Mouse (Mus musculus) neutrophil, adult 5-6 weeks (primary cell): ENCODE results near the gene Neu3. TPM values are rescaled to one million over a fixed set of nuclear protein-coding genes. Genes with fewer than 3 reads are reported as not detected.
A peak's percentile ranks its signal among the peaks of the same experiment; 100 is the strongest.
"Not testable (repeated sequence)": the region's sequence is repeated elsewhere in the genome, so short reads cannot be mapped to it uniquely, and the experiment has no call there.

ENCODE experiments used
- ATAC-seq: fragments of 151-379, 151-347 bp; 2 replicates; pipeline ENCODE4 v1.8.0; 2017; ENCODE audit warnings: mild to moderate bottlenecking, moderate TSS enrichment; ENCODE audit not compliant: insufficient number of reproducible peaks, poor library complexity, low FRiP score, severe bottlenecking; ENCODE audit errors: extremely low read depth
- total RNA-seq: library from RNA; stranded (forward); fragments of 200-1000 nt; gene quantifications from 2 replicates; pipeline ENCODE4 v1.2.3, GENCODE M21; 2017

Gene Neu3
- total RNA-seq, 1 experiment from 2014 or later = 1.6 TPM

GRCm38 (mm10) chr7:99837358-99838071, 9.3 kb upstream of the Neu3 start:
- ATAC-seq = no peak

- ATAC-seq = no peak
Measured at GRCm38 (mm10) chr7:99836781-99837180, 8.6 kb upstream of the Neu3 start.

- no peak for ATAC-seq
Measured at GRCm38 (mm10) chr7:99834314-99834853, 6.2 kb upstream of the Neu3 start.

- ATAC-seq = no peak
Measured at GRCm38 (mm10) chr7:99833846-99834222, 5.6 kb upstream of the Neu3 start.

- ATAC-seq = no peak
Measured at GRCm38 (mm10) chr7:99833115-99833845, 5.1 kb upstream of the Neu3 start.

GRCm38 (mm10) chr7:99826096-99826495, 2.1 kb downstream of the Neu3 start:
- no peak for ATAC-seq

- no peak for ATAC-seq
Measured at GRCm38 (mm10) chr7:99825511-99825910, 2.7 kb downstream of the Neu3 start.

- no peak for ATAC-seq
Measured at GRCm38 (mm10) chr7:99824649-99825483, 3.4 kb downstream of the Neu3 start.

- no peak for ATAC-seq
Measured at GRCm38 (mm10) chr7:99823045-99823663, 5.1 kb downstream of the Neu3 start.

- ATAC-seq = no peak
Measured at GRCm38 (mm10) chr7:99822426-99822825, 5.8 kb downstream of the Neu3 start.

- no peak for ATAC-seq
Measured at GRCm38 (mm10) chr7:99821953-99822352, 6.3 kb downstream of the Neu3 start.

GRCm38 (mm10) chr7:99818181-99818725, 10.0 kb downstream of the Neu3 start:
- not testable (repeated sequence) for ATAC-seq

GRCm38 (mm10) chr7:99813394-99813793, 14.8 kb downstream of the Neu3 start:
- ATAC-seq = 0 out of 2 replicates have a peak, but pooled peaks have one; percentile 9

GRCm38 (mm10) chr7:99811661-99812060, 16.6 kb downstream of the Neu3 start:
- no peak for ATAC-seq

- no peak for ATAC-seq
Measured at GRCm38 (mm10) chr7:99810814-99811213, 17.4 kb downstream of the Neu3 start.

GRCm38 (mm10) chr7:99807043-99807442, 21.2 kb downstream of the Neu3 start:
- ATAC-seq = not testable (repeated sequence)

GRCm38 (mm10) chr7:99805340-99805739, 22.9 kb downstream of the Neu3 start:
- ATAC-seq = no peak

GRCm38 (mm10) chr7:99804033-99804432, 24.2 kb downstream of the Neu3 start:
- not testable (repeated sequence) for ATAC-seq

GRCm38 (mm10) chr7:99803535-99803934, 24.7 kb downstream of the Neu3 start:
- no peak for ATAC-seq
